Mouse (Mus musculus): Measurements from ENCODE around the gene Gm20388. TPM values are rescaled to one million over a fixed set of nuclear protein-coding genes. Genes with fewer than 3 reads are reported as not detected.

Gene Gm20388
- polyA plus RNA-seq, 1 experiment from 2014 or later = 5.5 TPM

DNA sequence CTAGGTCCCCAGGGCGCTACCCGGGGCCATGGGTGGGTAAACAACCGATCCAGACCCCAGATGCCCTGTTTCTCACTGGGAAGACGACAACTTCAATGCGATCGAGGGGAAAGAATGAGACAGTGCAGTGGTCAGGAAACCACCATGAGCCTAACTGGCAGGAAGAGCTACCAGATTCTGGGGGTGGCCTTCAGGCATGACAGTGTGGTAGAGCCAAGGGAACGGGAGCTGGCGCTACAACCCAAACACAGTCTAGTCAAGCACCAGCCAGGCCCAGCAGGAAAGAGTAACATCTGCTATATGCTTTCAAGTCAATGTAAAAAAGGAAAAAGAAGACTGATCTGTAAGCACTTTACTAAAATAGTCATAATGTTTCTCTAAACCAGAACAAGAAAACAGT, 1725.5 kb downstream of the Gm20388 start:
- DNase-seq (ENCODE audit: extremely low spot score, low spot score) = no peak
- Histone ChIP-seq H3K27ac (0 out of 2 replicates have a peak overlapping the region, but pooled peaks have one; percentile 5), H3K4me3 (no peak overlapping the region), H3K9me3 (no peaks in the 10 kb centered on the region), H3K27me3 (ENCODE audit: poor library complexity, severe bottlenecking) (no peaks in the 10 kb centered on the region), H3K4me1 (peaks cover 14% of the 10 kb centered on the region), H3K36me3 (replicated peaks) (peaks cover 44% of the 10 kb centered on the region)
- WGBS = 91% methylated on average over 8 of the region's 8 CpGs

DNA sequence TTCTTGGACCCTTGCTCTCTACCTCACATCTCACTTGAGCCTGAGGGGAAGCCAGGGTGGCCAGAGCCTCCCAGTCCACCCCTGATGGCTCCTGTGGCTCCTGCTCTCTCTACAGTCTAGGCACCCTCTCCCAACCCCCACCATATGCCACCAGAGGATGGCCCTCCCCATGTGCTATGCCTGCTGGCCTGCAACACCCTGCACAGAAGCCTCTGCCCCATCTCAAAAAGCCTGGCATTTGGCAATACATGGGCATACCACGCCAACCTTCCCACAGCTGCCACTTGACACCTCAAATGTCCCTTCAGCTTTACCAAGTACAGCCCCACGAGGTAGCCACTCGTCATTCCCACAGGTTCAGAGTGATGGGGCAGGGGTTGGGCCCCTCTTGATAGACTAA, 1732.2 kb downstream of the Gm20388 start:
- no peaks in the 10 kb centered on the region for H3K27me3 ChIP-seq (ENCODE audit: poor library complexity, severe bottlenecking)
- no peak for DNase-seq (ENCODE audit: extremely low spot score, low spot score)
- peaks cover 42% of the 10 kb centered on the region for H3K4me1 ChIP-seq
- H3K36me3 ChIP-seq (replicated peaks) = peaks cover 18% of the 10 kb centered on the region
- H3K4me3 ChIP-seq = no peak overlapping the region
- H3K9me3 ChIP-seq = no peaks in the 10 kb centered on the region
- WGBS = 83% methylated on average over 3 of the region's 3 CpGs
- H3K27ac ChIP-seq = no peak overlapping the region

DNA sequence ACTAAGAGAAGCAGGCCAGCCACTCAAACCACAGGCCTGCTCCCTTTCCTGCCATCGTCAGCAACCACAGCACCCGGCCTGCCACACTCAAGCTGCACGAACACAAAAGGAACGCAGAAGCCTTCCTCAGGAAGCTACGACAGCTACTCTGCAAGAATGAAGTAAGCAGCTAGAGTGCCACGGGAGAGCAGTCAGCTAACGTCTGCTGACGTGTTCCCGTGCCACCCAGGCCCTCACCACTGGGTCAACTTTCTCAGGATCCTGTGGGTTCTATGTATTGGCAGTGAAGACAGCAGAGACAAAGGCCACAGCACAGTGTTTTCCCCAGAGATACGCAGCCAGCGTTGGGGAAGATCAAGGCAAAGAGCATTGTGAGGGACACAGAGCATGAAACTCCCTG, 1732.7 kb downstream of the Gm20388 start:
- 80% methylated on average over 11 of the region's 11 CpGs for WGBS
- Histone ChIP-seq H3K36me3 (replicated peaks) (peaks cover 16% of the 10 kb centered on the region), H3K27ac (no peak overlapping the region), H3K4me3 (no peak overlapping the region), H3K4me1 (peaks cover 48% of the 10 kb centered on the region), H3K9me3 (no peaks in the 10 kb centered on the region), H3K27me3 (ENCODE audit: poor library complexity, severe bottlenecking) (no peaks in the 10 kb centered on the region)
- no peak for DNase-seq (ENCODE audit: extremely low spot score, low spot score)

DNA sequence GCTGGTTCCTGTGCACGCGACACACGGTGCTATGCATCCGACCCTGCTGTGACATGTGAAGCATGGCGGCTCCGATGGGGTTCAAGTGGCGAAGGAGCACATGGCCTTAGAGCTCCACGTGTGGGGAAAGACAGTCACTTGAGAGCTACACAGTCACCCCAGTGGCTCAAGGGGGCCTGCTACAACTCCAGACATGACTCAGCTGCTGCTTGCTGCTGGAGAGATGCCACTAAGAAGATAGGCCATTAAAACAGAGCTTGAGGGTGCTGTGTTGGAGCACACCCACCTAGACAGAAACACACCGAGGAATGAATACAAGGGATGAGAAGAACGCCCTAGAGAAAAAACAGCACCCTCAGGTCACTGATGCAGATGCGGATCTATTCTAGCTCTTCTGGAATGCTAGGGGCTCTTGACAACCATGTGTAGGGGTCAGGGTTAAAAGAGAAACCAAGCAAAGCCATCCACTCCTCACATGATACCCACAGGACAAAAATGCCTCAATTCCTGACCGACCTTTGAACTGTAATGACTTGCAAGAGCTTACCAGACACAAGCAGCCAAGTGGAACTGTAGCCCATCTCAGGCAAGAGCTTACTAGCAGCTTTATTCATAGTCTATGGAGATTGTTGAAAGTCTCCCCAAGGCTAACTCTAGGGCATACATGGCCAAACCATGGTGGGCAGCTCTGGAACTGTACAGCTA, 1737.0 kb downstream of the Gm20388 start:
- no peaks in the 10 kb centered on the region for H3K9me3 ChIP-seq
- WGBS = 94% methylated on average over 12 of the region's 12 CpGs
- H3K27me3 ChIP-seq (ENCODE audit: poor library complexity, severe bottlenecking) = no peaks in the 10 kb centered on the region
- no peak overlapping the region for H3K27ac ChIP-seq
- no peak for DNase-seq (ENCODE audit: extremely low spot score, low spot score)
- no peak overlapping the region for H3K4me3 ChIP-seq
- H3K4me1 ChIP-seq = peaks cover 75% of the 10 kb centered on the region
- peaks cover 38% of the 10 kb centered on the region for H3K36me3 ChIP-seq (replicated peaks)

DNA sequence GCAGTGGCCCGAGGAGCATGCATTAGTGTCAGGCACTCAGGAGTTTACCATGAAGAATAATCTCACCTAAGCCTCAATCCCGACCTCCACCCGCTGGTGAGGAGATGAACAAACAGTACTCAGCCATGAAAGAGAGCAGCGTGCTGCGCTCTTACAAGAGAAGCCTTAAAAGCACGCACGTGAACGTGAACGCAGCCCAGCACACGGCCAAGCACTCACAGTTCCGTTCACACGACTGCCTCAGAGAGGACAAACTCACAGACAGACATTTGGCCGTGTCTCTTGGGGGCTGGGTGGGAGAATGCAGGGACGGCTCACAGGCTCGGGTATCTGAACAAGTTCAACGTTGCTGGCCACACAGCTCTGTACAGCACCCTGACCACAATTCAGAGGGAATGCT, 1737.8 kb downstream of the Gm20388 start:
- Histone ChIP-seq H3K4me1 (peaks cover 73% of the 10 kb centered on the region), H3K9me3 (no peaks in the 10 kb centered on the region), H3K27ac (no peak overlapping the region), H3K36me3 (replicated peaks) (peaks cover 34% of the 10 kb centered on the region), H3K27me3 (ENCODE audit: poor library complexity, severe bottlenecking) (no peaks in the 10 kb centered on the region), H3K4me3 (no peak overlapping the region)
- 84% methylated on average over 16 of the region's 16 CpGs for WGBS
- no peak for DNase-seq (ENCODE audit: extremely low spot score, low spot score)

DNA sequence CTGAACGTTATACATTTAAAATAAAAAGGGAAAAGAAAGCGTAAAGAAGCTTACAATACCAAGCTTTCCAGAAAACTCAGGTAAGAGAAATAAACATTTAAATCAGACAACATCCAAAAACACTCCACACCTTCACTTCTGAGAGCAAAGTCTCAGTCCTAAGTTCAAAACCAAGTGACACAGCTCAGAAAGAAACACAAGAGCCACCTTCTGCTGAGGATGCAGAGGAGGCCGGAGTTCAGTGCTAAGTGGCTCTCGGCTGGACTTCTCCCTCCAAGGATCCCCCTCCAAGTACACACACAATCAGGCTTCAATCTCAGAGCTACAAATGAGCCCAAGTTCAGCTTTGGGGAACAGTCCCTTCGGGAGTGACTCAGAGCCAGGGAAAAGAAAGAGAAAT, 1738.8 kb downstream of the Gm20388 start:
- Histone ChIP-seq H3K4me3 (peak overlapping the region; percentile 92), H3K9me3 (no peaks in the 10 kb centered on the region), H3K27ac (no peak overlapping the region), H3K27me3 (ENCODE audit: poor library complexity, severe bottlenecking) (no peaks in the 10 kb centered on the region), H3K4me1 (peaks cover 74% of the 10 kb centered on the region), H3K36me3 (replicated peaks) (peaks cover 34% of the 10 kb centered on the region)
- 87% methylated on average over 5 of the region's 5 CpGs for WGBS
- DNase-seq (ENCODE audit: extremely low spot score, low spot score) = no peak

DNA sequence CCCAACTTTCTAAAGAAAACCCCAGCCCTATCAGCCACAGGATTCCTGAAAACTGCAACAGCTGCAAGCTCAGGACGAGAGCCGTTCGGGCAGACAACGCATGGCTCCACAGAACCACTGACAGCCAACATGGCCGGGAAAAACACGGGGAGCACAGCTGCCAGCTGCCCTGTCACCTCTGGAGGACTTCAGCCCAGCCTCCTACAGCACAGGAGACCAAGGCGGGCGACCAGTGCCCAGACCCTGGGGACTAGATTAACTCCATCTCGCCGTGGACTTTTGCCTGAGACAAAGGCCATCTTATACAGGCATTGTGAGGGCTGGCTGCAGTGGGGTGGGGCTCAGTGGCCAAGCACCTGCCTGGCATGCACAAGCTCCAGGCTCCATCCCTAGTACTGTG, 1739.3 kb downstream of the Gm20388 start:
- Histone ChIP-seq H3K36me3 (replicated peaks) (peaks cover 34% of the 10 kb centered on the region), H3K4me1 (peaks cover 74% of the 10 kb centered on the region), H3K9me3 (no peaks in the 10 kb centered on the region), H3K27me3 (ENCODE audit: poor library complexity, severe bottlenecking) (no peaks in the 10 kb centered on the region), H3K27ac (peak overlapping the region; percentile 26; the same call in 1 of the 2 replicates), H3K4me3 (peak overlapping the region; percentile 92)
- WGBS = 64% methylated on average over 10 of the region's 10 CpGs
- no peak for DNase-seq (ENCODE audit: extremely low spot score, low spot score)

DNA sequence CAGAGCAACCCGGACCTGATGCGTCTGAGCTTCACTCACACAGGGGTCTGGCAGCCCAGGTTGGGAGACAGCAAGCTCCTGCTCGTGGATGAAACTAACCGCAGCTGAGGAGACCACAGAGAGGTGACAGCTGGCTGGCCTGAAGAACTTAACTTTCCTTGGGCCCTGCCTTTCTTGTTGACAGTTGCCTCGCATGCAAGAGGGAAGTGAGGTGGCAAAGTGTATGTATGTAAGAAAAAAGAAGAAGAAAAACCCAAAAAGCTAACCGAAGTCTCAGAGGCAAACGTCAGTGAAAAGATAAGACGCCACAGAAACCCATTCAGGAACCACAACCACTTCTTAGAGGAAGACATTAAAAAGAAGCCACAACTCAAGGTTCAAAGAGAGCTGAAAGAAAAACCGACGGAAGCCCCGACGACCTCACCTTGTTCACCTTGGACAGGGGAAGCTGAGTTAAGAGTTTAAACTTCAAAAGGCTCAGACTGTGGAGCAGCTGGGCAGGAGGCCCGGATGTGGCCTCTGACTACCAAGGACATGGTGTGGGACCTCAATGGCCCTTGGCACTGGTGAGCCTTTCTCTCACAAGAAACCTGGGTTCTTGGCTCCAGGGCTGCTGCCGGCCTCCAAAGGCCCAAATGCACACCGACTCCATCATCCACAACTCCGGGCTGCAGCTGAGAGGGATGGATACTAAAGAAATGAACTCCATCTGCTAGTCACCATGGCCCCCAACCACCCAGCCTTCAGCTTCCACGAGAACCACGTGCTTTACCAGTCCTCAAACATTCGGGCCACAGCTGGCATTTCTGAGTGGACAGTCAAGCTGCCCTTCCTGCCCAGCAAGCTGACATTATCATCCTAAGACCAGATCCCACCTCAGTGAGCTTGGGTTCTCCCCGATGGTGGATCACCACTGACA, 1740.0 kb downstream of the Gm20388 start:
- WGBS = 76% methylated on average over 20 of the region's 20 CpGs
- no peak for DNase-seq (ENCODE audit: extremely low spot score, low spot score)
- peaks cover 75% of the 10 kb centered on the region for H3K4me1 ChIP-seq
- no peaks in the 10 kb centered on the region for H3K9me3 ChIP-seq
- H3K27ac ChIP-seq = peak overlapping the region; percentile 83; the same call in 1 of the 2 replicates
- no peaks in the 10 kb centered on the region for H3K27me3 ChIP-seq (ENCODE audit: poor library complexity, severe bottlenecking)
- peak overlapping the region; percentile 92 for H3K4me3 ChIP-seq
- peaks cover 34% of the 10 kb centered on the region for H3K36me3 ChIP-seq (replicated peaks)

DNA sequence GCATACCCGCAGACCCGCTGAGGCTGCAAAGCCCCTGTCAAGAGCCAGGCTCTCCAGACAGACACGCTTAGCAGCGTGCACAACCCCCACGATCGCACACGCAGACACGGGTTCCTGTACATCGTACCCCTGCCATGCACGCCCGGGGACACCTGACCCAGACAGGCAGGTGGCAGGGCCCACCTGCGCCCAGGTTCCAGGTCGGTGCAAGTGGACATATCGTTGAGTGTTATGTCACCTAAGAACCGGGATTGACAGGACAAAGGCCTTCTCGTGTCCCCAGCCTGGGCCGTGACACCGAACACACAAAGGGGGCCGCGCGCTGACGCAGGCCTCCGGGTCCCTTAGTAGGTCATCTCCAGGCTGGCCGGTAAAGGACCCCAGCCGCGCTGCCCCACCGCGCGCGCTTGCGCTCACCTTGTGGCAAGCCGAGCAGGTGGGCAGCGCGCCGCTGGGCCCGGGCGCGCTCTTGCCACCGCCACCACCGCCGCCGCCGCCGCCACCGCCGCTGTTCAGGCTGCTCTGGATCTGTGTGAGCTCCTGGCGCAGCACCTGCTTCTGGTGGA, 1740.8 kb downstream of the Gm20388 start:
- 13% methylated on average over 47 of the region's 47 CpGs for WGBS
- DNase-seq (ENCODE audit: extremely low spot score, low spot score) = peak; percentile 21
- no peaks in the 10 kb centered on the region for H3K27me3 ChIP-seq (ENCODE audit: poor library complexity, severe bottlenecking)
- peak overlapping the region; percentile 92 for H3K4me3 ChIP-seq
- H3K4me1 ChIP-seq = peaks cover 75% of the 10 kb centered on the region
- peak overlapping the region; percentile 83 for H3K27ac ChIP-seq
- peaks cover 34% of the 10 kb centered on the region for H3K36me3 ChIP-seq (replicated peaks)
- H3K9me3 ChIP-seq = no peaks in the 10 kb centered on the region

DNA sequence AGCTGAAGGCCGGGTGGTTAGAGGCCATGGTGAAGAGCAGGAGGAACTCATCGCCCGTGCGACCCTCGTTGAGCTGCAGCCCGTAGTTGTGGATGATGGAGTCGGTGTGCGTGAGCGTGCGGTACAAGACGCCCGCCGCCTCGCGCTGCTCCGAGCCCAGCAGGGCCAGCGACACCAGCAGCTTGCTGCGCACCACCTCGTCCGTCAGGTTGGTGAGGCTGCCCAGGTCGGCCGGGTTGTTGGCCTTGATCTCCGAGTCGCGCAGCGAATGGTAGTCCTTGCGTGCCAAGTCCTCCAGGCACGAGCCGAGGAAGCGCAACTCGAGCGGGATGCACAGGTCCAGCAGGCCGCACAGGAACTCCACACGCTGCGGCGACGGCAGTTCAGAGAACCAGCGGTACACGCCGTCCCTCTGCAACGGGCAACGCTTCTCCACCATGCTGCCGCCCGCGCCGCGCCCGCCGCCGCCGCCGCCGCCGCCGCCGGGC, 1741.3 kb downstream of the Gm20388 start:
- peak overlapping the region; percentile 83 for H3K27ac ChIP-seq
- peak; percentile 63 for DNase-seq (ENCODE audit: extremely low spot score, low spot score)
- H3K9me3 ChIP-seq = no peaks in the 10 kb centered on the region
- 5% methylated on average over 56 of the region's 56 CpGs for WGBS
- H3K4me3 ChIP-seq = peak overlapping the region; percentile 92
- peaks cover 34% of the 10 kb centered on the region for H3K36me3 ChIP-seq (replicated peaks)
- H3K4me1 ChIP-seq = peaks cover 75% of the 10 kb centered on the region
- no peaks in the 10 kb centered on the region for H3K27me3 ChIP-seq (ENCODE audit: poor library complexity, severe bottlenecking)

DNA sequence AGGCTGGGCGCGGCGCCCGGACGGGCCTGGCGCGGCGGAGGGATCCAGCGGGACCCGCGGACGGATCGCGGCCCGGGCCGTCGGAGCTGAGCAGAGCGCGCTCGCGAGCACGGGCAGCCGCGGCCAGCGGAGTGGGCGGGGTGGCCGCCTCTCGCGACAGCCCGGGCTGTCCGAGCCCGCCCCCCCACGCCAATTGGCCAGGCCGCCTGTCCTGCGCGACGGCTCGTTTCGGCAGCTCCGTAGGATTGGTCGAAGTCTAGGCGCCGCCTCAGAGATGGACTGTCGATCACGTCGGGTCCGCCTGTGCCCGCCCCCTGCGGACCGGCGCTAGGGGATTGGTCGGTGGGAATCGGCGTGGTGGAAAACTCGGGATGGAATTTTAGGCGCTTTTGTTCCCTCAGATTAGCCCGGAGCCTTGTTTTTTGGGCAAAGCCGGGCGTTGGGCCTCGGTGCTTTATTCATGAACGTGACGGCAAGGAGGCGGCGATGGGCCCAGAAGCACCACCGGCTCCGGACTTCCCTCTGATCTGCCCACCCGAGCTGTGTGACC, 1742.2 kb downstream of the Gm20388 start, which contains the start of gene Zcchc14:
TSS of gene Zcchc14 (minus strand) at position 128 of the 550 bp plus-strand sequence.
- Histone ChIP-seq H3K4me3 (peak within 1 kb of the TSS; percentile 92), H3K9me3 (no peaks in the 10 kb centered on the region), H3K36me3 (replicated peaks) (peaks cover 28% of the 10 kb centered on the region), H3K27ac (peak within 1 kb of the TSS; percentile 96), H3K4me1 (peaks cover 68% of the 10 kb centered on the region), H3K27me3 (ENCODE audit: poor library complexity, severe bottlenecking) (no peaks in the 10 kb centered on the region)
- whole genome bisulfite sequencing = under 1% methylated on average over 67 of the region's 67 CpGs
- peak; percentile 98 for DNase-seq (ENCODE audit: extremely low spot score, low spot score)

DNA sequence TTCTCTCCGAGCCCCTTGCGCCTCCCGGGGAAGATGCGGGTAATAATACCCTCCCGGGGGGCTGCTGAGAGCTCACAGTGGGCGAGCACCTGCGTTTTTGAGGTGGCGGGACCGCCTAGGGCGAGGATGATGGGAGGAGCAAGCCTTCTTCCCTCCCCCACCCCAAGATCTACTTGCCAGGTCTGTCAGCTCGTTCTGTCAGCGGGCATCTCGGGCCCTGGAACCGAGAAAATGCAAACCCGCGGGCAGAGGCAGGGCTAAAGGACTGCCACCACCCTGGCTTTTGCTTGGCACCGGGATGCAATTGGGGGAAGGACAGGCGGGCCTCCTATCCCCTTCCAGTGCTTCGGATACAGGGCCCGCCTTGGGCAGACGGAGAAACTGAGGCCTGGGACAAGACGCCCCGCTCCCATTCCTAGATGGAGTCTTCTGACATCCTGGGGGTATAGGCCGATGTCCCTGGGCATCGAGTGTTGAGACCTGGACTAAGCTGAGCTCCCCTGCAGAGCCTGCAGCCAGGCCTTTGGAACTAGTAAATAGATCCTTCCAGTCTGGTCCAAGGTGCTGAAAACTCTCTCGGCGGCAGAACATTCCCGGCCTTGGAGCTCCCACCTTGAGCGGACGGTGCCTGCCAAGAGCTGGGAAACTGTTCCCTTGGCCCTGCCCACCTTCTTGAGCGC, 1742.8 kb downstream of the Gm20388 start:
- Histone ChIP-seq H3K9me3 (no peaks in the 10 kb centered on the region), H3K4me3 (peak overlapping the region; percentile 83), H3K27ac (peak overlapping the region; percentile 96), H3K27me3 (ENCODE audit: poor library complexity, severe bottlenecking) (no peaks in the 10 kb centered on the region), H3K4me1 (peaks cover 62% of the 10 kb centered on the region), H3K36me3 (replicated peaks) (peaks cover 25% of the 10 kb centered on the region)
- 2% methylated on average over 31 of the region's 31 CpGs for WGBS
- DNase-seq (ENCODE audit: extremely low spot score, low spot score) = peak; percentile 31
